Mouse (Mus musculus) hindbrain, postnatal 0 days (tissue): Measurements from ENCODE around the gene Trp73. TPM values are rescaled to one million over a fixed set of nuclear protein-coding genes. Genes with fewer than 3 reads are reported as not detected.
A peak's percentile ranks its signal among the peaks of the same experiment; 100 is the strongest.

ENCODE experiments used
- ATAC-seq: fragments of 200-750 bp; cut with Nextera tagmentation; 2 replicates; pipeline ENCODE4 v1.8.0; 2017; ENCODE audit warnings: mild to moderate bottlenecking, moderate TSS enrichment, moderate library complexity
- DNase-seq: peaks from one replicate; pipeline ENCODE4 v3.0.0-alpha.2; 2015; ENCODE audit warnings: low spot score
- H3K27ac ChIP-seq: fragments of 300-500 bp; sonication (generic); 2 replicates; pipeline ENCODE4 v1.5.1; 2014; ENCODE audit warnings: mild to moderate bottlenecking
- H3K27me3 ChIP-seq: fragments of 300-500 bp; sonication (generic); 2 replicates; pipeline ENCODE4 v1.6.1; 2014; ENCODE audit warnings: low read length, mixed read lengths; ENCODE audit not compliant: insufficient read depth
- H3K36me3 ChIP-seq: fragments of 300-500 bp; sonication (generic); 2 replicates; pipeline ENCODE4 v1.6.1; 2014; ENCODE audit warnings: low read length, mixed read lengths; ENCODE audit not compliant: insufficient read depth
- H3K4me1 ChIP-seq: fragments of 300-500 bp; sonication (generic); 2 replicates; pipeline ENCODE4 v1.6.1; 2014; ENCODE audit warnings: antibody characterized with exemption, low read length, mixed read lengths; ENCODE audit not compliant: insufficient read depth
- H3K4me2 ChIP-seq: fragments of 300-500 bp; sonication (generic); 2 replicates; pipeline ENCODE4 v1.6.1; 2014; ENCODE audit warnings: low read depth, mild to moderate bottlenecking, low read length, moderate library complexity, mixed read lengths
- H3K4me3 ChIP-seq: fragments of 300-500 bp; sonication (generic); 2 replicates; pipeline ENCODE4 v1.5.1; 2014; ENCODE audit warnings: low read length
- H3K9ac ChIP-seq: fragments of 300-500 bp; sonication (generic); replicated peaks from 2 replicates; pipeline ENCODE4 v1.6.1; 2014; ENCODE audit warnings: mild to moderate bottlenecking, low read length, moderate library complexity, mixed read lengths
- H3K9me3 ChIP-seq: fragments of 300-500 bp; sonication (generic); 2 replicates; pipeline ENCODE4 v1.6.1; 2016; ENCODE audit warnings: low read length, mixed read lengths
- CTCF ChIP-seq: IDR thresholded peaks from 2 replicates; pipeline ENCODE4 v1.5.1; 2016; ENCODE audit warnings: antibody characterized with exemption, control low read depth, low read depth
- WGBS: fragments of 180-500 bp; shearing (Covaris S2); extraction: QIAGEN DNeasy Blood & Tissue Kit; methylation state at CpG from one replicate; pipeline ENCODE4 v1.1.7; 2014; 5-methylcytosine and 5-hydroxymethylcytosine counted together
- polyA plus RNA-seq: library from polyadenylated mRNA; unstranded; fragments of >200 nt; fragmentation: Nextera tagmentation; extraction: Ambion mirVana; gene quantifications from 2 replicates; pipeline ENCODE4 v1.2.1, GENCODE M21; 2015
- total RNA-seq: library from RNA; depleted of rRNA; stranded (reverse); fragments of >200 nt; gene quantifications from 2 replicates; pipeline ENCODE4 v1.2.3, GENCODE M21; 2014

Gene Trp73
- total and polyA plus RNA-seq, 2 experiments from 2014 or later = 0.96 to 1.2 TPM

DNA sequence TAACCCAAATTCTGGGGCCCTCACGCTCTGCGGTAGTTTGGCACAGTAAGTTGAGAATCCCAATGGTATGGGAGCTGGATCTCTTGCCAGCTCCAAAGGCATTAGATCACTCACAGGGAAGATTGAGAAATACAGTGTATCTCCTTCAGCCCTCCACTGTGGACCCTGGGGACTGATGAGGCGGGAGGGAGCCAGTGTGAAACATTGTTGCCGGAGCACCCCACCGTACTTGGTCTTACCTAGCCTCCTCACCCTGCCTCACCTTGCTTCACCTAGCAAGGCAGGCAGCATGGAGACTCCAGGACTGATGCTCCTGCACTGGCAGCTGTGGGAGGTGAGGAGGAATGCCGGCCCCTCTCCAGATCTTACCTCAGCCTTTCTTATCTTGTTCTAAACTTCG is 84.5 kb downstream of the Trp73 start:
- no peak overlapping the region for H3K4me3 ChIP-seq
- 90% methylated on average over 7 of the region's 7 CpGs for WGBS
- no peak for ATAC-seq

DNA sequence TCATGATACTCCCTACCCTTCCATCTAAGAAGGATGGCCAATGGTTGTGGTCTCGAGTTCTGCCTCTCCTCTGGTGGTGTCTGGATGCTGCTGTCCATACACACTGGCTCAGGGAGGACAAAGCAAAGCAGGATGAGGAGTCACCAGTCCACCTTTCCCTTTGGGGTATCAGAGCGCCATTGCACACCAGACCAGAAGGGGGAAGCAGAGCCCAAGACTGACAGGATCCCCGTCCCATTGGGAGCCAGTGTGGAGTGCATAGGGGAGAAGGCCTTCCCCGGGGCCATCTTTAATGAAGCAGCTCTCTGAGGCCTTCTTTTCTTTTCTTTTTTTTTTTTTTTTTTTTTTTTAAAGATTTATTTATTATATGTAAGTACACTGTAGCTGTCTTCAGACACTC is 86.9 kb downstream of the Trp73 start:
- Histone ChIP-seq H3K4me3 (no peak overlapping the region), H3K4me2 (no peak overlapping the region), H3K4me1 (no peaks in the 10 kb centered on the region), H3K27me3 (no peaks in the 10 kb centered on the region), H3K27ac (no peak overlapping the region), H3K36me3 (no peaks in the 10 kb centered on the region), H3K9ac (no peak overlapping the region), H3K9me3 (no peaks in the 10 kb centered on the region)
- DNase-seq = no peak
- no peak for ATAC-seq
- WGBS = 58% methylated on average over 4 of the region's 4 CpGs
- TF ChIP-seq CTCF = peak; percentile 35

More for the DNA sequence above, 84.5 kb downstream of the Trp73 start:
- H3K9me3 ChIP-seq = no peaks in the 10 kb centered on the region
- H3K36me3 ChIP-seq = no peaks in the 10 kb centered on the region
- DNase-seq = no peak
- no peaks in the 10 kb centered on the region for H3K27me3 ChIP-seq
- no peaks in the 10 kb centered on the region for H3K4me1 ChIP-seq
- H3K4me2 ChIP-seq = no peak overlapping the region
- no peak for TF ChIP-seq CTCF
- no peak overlapping the region for H3K27ac ChIP-seq
- H3K9ac ChIP-seq = no peak overlapping the region

DNA sequence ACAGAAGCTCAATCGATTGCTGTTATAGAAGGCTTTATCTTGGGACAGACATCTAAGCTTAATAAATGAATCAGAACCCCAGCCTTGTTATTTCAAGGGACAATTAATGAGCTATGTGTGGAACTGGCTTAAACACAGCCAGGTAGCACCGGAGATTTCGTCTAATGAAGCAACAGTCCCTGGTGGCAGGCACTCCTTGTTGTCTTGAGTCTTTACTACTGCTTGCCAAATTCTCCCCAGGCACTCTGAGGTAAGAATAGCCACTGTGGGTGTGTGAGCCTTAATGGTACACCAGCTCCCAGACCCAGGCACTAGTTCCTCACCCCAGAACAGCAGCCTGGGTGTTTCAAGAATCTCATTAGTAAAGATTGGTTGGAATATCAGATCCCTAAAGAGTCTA is 88.6 kb downstream of the Trp73 start:
- Histone ChIP-seq H3K27me3 (no peaks in the 10 kb centered on the region), H3K9me3 (no peaks in the 10 kb centered on the region), H3K4me2 (no peak overlapping the region), H3K4me3 (no peak overlapping the region), H3K36me3 (no peaks in the 10 kb centered on the region), H3K27ac (no peak overlapping the region), H3K9ac (no peak overlapping the region), H3K4me1 (no peaks in the 10 kb centered on the region)
- DNase-seq (no peak), ATAC-seq (no peak)
- 73% methylated on average over 3 of the region's 3 CpGs for WGBS
- no peak for TF ChIP-seq CTCF

DNA sequence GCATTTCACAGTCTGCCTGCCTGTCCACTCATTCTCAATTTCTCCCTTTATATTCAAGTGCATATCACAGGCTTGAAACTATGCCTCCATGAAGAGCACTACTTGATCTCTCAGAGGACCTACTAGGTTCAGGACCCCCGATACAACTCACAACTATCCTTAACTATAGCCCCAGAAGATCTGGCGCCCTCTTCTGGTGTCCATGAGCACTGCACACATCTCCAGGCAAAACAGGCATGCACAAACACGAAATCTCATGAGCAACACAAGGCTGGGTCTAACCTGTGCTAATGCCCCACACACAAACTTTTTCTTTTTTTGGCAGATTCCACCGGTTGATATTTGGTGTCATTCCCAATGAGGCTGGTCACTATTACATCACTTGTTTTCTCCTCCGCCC is 94.2 kb downstream of the Trp73 start:
- TF ChIP-seq CTCF = no peak
- ATAC-seq (no peak), DNase-seq (no peak)
- Histone ChIP-seq H3K4me3 (no peak overlapping the region), H3K9ac (no peak overlapping the region), H3K36me3 (no peaks in the 10 kb centered on the region), H3K4me1 (no peaks in the 10 kb centered on the region), H3K27me3 (no peaks in the 10 kb centered on the region), H3K4me2 (no peak overlapping the region), H3K27ac (no peak overlapping the region), H3K9me3 (no peaks in the 10 kb centered on the region)
- WGBS = 72% methylated on average over 5 of the region's 5 CpGs

DNA sequence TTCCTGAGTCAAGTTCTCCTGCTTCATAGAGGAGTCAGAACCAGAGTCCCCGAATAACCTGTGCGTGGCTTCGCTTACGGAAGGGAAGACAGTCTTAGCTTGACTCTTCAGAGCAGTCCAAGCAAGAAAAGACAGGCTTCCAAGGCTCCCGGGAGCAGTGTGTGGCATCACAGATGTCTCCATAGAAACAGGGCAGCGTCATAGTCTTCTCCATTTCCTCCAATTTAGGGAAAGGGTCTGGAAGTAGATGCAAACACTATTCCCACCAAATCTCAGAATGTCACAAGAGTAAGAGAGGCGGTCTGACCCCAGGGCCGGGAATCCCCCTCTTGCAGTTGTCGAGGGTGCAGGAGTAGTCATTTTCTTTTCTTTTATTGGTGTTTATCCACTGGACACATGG is 97.4 kb downstream of the Trp73 start, which contains the start of gene Ccdc27:
TSS of gene Ccdc27 (minus strand) at position 101 of the 400 bp plus-strand sequence.
- H3K4me2 ChIP-seq = no peak within 1 kb of the TSS
- H3K27ac ChIP-seq = no peak within 1 kb of the TSS
- no peaks in the 10 kb centered on the region for H3K9me3 ChIP-seq
- ATAC-seq = no peak
- no peak for TF ChIP-seq CTCF
- H3K36me3 ChIP-seq = no peaks in the 10 kb centered on the region
- H3K4me1 ChIP-seq = no peaks in the 10 kb centered on the region
- no peak within 1 kb of the TSS for H3K9ac ChIP-seq
- H3K27me3 ChIP-seq = no peaks in the 10 kb centered on the region
- DNase-seq = no peak
- WGBS = 76% methylated on average over 9 of the region's 9 CpGs
- H3K4me3 ChIP-seq = no peak within 1 kb of the TSS

DNA sequence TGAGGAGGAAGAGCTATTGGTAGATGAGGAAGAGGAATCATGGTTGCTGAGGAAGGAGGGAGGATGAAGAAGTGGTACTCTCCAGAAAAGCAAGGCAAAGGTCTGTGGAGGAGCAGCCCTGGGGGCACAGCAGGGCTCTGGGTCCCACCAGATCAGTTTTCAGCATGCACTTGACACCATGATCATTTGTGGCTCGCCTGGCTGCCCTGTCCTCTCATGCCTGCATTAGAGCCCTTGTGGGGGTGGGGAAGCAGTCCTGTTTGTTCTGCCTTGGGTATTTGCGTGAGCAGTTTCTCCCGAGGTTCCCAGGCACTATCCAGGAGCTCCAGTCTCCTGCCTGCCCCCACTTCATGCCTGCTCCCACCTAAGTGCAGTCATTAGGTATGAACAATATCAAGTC is 102.9 kb downstream of the Trp73 start:
- ATAC-seq (no peak), DNase-seq (no peak)
- WGBS = 43% methylated on average over 3 of the region's 3 CpGs
- no peak overlapping the region for H3K4me3 ChIP-seq
- no peaks in the 10 kb centered on the region for H3K36me3 ChIP-seq
- TF ChIP-seq CTCF = no peak
- no peak overlapping the region for H3K9ac ChIP-seq
- H3K4me1 ChIP-seq = no peaks in the 10 kb centered on the region
- no peak overlapping the region for H3K4me2 ChIP-seq
- no peak overlapping the region for H3K27ac ChIP-seq
- no peaks in the 10 kb centered on the region for H3K27me3 ChIP-seq
- H3K9me3 ChIP-seq = no peaks in the 10 kb centered on the region

DNA sequence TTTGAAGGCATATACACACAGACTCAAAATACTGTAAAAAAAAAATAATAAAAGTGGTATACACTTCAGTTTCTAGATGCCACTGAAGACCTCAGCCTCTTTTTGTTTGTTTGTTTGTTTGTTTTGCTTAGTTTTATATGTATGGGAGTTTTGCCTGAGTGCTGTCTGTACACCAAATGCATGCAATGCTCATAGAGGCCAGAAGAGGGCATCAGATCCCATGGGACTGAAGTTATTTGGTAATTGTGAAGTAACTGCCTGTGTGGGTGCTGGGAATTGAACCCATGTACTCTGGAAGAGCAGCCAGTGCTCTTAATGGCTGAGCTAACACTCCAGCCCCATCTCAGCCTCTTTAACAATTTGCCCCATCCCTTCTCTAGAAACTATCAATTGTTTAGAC is 111.4 kb downstream of the Trp73 start:
- no peaks in the 10 kb centered on the region for H3K36me3 ChIP-seq
- ATAC-seq (no peak), DNase-seq (peak; percentile 19)
- no peak overlapping the region for H3K27ac ChIP-seq
- TF ChIP-seq CTCF = peak; percentile 64
- H3K4me2 ChIP-seq = no peak overlapping the region
- no peak overlapping the region for H3K9ac ChIP-seq
- H3K9me3 ChIP-seq = no peaks in the 10 kb centered on the region
- H3K27me3 ChIP-seq = no peaks in the 10 kb centered on the region
- H3K4me3 ChIP-seq = no peak overlapping the region
- peaks cover 15% of the 10 kb centered on the region for H3K4me1 ChIP-seq
